Mouse (Mus musculus) forebrain, embryonic 13.5 days (tissue): ENCODE results near the gene Ldlr. TPM values are rescaled to one million over a fixed set of nuclear protein-coding genes. Genes with fewer than 3 reads are reported as not detected.
"Not testable (repeated sequence)": the region's sequence is repeated elsewhere in the genome, so short reads cannot be mapped to it uniquely, and the experiment has no call there.

Source experiments
- ATAC-seq: fragments of 200-750 bp; cut with Nextera tagmentation; 2 replicates; pipeline ENCODE4 v1.8.0; 2017
- H3K27ac ChIP-seq: fragments of 300-500 bp; sonication (generic); 2 replicates; pipeline ENCODE4 v1.5.1; 2015; ENCODE audit warnings: inconsistent platforms, mild to moderate bottlenecking, moderate library complexity
- H3K27me3 ChIP-seq: fragments of 300-500 bp; sonication (generic); 2 replicates; pipeline ENCODE4 v1.6.1; 2015; ENCODE audit warnings: mild to moderate bottlenecking, inconsistent platforms
- H3K36me3 ChIP-seq: fragments of 300-500 bp; sonication (generic); 2 replicates; pipeline ENCODE4 v1.6.1; 2015; ENCODE audit warnings: mild to moderate bottlenecking, inconsistent platforms; ENCODE audit not compliant: poor library complexity, severe bottlenecking
- H3K4me1 ChIP-seq: fragments of 300-500 bp; sonication (generic); 2 replicates; pipeline ENCODE4 v1.6.1; 2015; ENCODE audit warnings: inconsistent platforms
- H3K4me2 ChIP-seq: fragments of 300-500 bp; sonication (generic); 2 replicates; pipeline ENCODE4 v1.6.1; 2015; ENCODE audit warnings: inconsistent platforms, mild to moderate bottlenecking, moderate library complexity
- H3K4me3 ChIP-seq: fragments of 300-500 bp; sonication (generic); 2 replicates; pipeline ENCODE4 v1.5.1; 2015; ENCODE audit warnings: mild to moderate bottlenecking, inconsistent platforms
- H3K9ac ChIP-seq: fragments of 300-500 bp; sonication (generic); 2 replicates; pipeline ENCODE4 v1.6.1; 2015; ENCODE audit warnings: mild to moderate bottlenecking, inconsistent platforms
- H3K9me3 ChIP-seq: fragments of 300-500 bp; sonication (generic); replicated peaks from 2 replicates; pipeline ENCODE4 v1.6.1; 2016; ENCODE audit warnings: inconsistent platforms
- WGBS: fragments of 180-500 bp; shearing (Covaris S2); methylation state at CpG from one replicate; pipeline ENCODE4 v1.1.7; 2015; 5-methylcytosine and 5-hydroxymethylcytosine counted together
- polyA plus RNA-seq: library from polyadenylated mRNA; unstranded; fragments of >200 nt; fragmentation: Nextera tagmentation; extraction: Ambion mirVana; gene quantifications from 2 replicates; pipeline ENCODE4 v1.2.1, GENCODE M21; 2015

Gene Ldlr
- polyA plus RNA-seq, 1 experiment from 2014 or later, result 21.2 TPM

GRCm38 (mm10) chr9:21699280-21699679 lies 24.0 kb upstream of the Ldlr start:
- 88% methylated on average over 6 of the region's 6 CpGs for WGBS
- not testable (repeated sequence) for H3K27ac ChIP-seq, H3K4me2 ChIP-seq, H3K4me1 ChIP-seq, H3K4me3 ChIP-seq, H3K9me3 ChIP-seq, H3K9ac ChIP-seq, H3K27me3 ChIP-seq, ATAC-seq
- peaks cover 95% of the 10 kb centered on the region for H3K36me3 ChIP-seq

DNA sequence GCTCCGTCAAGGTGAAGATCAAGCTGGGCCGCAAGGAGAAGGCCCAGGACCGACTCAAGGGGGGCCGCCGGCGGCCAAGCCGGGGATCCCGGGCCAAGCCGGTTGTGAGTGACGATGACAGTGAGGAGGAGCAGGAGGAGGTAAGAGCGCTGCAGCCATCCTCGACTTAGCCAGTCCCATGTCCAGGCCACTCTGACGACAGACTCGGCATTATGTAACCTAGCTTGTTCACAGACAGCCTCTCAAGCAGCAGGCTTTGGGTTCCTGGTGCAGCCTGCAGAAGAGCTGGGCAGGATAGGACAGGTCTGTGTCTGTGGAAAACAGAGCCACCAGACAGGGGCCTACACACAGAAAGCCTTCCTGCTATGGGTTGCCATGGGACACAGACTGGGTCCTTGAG lies 22.2 kb upstream of the Ldlr start:
- Histone ChIP-seq H3K9me3 (no peaks in the 10 kb centered on the region), H3K9ac (no peak overlapping the region), H3K4me3 (no peak overlapping the region), H3K36me3 (peaks cover 96% of the 10 kb centered on the region), H3K27ac (no peak overlapping the region), H3K4me2 (no peak overlapping the region), H3K4me1 (no peaks in the 10 kb centered on the region), H3K27me3 (no peaks in the 10 kb centered on the region)
- 94% methylated on average over 14 of the region's 14 CpGs for WGBS
- no peak for ATAC-seq

DNA sequence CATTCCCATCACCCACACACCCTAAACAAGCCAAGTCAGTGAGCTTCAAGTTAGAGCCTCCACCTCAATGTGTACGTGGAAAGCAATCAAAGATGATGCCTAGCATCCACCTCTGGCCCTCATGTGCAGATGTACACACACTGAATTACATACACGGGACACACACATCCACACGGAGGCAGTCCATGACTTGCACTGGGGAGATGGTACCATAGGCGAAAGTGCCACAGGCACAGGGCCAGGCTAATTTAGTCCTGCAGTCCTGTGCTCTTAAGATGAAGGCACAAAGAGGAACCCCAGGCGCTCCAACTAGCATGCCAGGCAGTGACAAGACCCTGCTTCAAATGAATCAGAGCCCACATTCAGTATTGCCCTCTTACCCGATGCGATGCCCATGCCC lies 19.8 kb upstream of the Ldlr start:
- Histone ChIP-seq H3K9me3 (no peaks in the 10 kb centered on the region), H3K27me3 (no peaks in the 10 kb centered on the region), H3K9ac (no peak overlapping the region), H3K27ac (no peak overlapping the region), H3K4me2 (no peak overlapping the region), H3K4me1 (no peaks in the 10 kb centered on the region), H3K4me3 (no peak overlapping the region), H3K36me3 (peaks cover 100% of the 10 kb centered on the region)
- ATAC-seq, result no peak
- WGBS, result 93% methylated on average over 7 of the region's 7 CpGs

DNA sequence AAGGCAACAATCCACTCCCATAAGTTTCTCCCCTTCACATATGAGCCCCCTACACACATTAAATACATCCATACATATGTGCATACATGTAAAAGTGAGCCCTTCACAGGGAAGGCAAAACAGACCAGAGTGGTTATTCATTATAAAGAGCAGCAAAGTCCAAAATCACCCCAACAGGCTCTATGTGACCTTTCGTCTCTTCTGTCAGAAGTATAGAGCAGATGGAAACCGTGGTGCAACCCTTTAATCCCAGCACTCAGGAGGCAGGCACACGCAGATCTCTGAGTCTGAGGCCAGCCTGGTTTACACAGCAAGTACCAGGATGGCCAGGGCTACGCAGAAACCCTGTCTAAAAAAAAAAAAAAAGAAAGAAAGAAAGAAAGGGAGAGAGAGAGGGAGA lies 17.2 kb upstream of the Ldlr start:
- no peak for ATAC-seq
- Histone ChIP-seq H3K27ac (no peak overlapping the region), H3K27me3 (no peaks in the 10 kb centered on the region), H3K36me3 (peaks cover 86% of the 10 kb centered on the region), H3K9me3 (no peaks in the 10 kb centered on the region), H3K4me3 (no peak overlapping the region), H3K9ac (no peak overlapping the region), H3K4me2 (no peak overlapping the region), H3K4me1 (no peaks in the 10 kb centered on the region)
- 92% methylated on average over 4 of the region's 4 CpGs for WGBS

DNA sequence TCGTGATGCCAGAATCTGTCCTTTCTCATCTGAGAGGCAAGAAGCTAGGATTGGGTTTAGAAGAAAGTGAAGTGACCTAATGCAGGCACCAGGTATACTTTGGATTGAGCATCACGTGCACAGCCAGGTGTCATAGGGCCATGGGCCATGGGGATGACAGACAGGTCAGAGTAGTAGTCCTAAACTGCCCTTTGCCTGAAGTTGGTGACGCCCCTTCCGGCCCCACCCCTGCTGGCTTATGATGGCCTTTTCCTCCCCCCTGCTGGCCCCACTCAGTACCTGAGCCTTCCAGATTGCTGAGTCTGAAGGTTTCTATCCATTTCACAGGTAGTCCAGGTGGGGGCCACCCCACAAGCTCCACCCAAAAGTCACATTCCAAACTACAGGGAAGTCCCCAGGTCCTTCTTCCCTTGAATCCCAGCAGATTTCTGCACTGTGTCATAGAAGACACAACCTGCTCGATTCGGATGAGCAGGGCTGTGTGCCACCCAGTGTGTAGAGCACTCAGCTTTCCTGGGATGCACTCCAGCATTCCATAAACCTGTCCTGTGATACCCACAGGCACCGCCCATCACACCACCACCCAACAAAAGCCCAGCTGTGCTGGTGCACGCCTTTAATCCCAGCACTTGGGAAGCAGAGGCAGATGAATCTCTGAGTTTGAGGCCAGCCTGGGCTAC lies 16.6 kb upstream of the Ldlr start:
- Histone ChIP-seq H3K27ac (no peak overlapping the region), H3K4me1 (no peaks in the 10 kb centered on the region), H3K4me2 (no peak overlapping the region), H3K36me3 (peaks cover 80% of the 10 kb centered on the region), H3K27me3 (no peaks in the 10 kb centered on the region), H3K4me3 (no peak overlapping the region), H3K9ac (no peak overlapping the region), H3K9me3 (no peaks in the 10 kb centered on the region)
- peak; percentile 48; the same call in 1 of the 2 replicates for ATAC-seq
- 89% methylated on average over 8 of the region's 8 CpGs for WGBS

- WGBS, result 97% methylated on average over 3 of the region's 3 CpGs
- H3K36me3 ChIP-seq, result peaks cover 61% of the 10 kb centered on the region
- no peaks in the 10 kb centered on the region for H3K9me3 ChIP-seq
- no peak for ATAC-seq
- H3K27me3 ChIP-seq, result no peaks in the 10 kb centered on the region
- no peak overlapping the region for H3K4me2 ChIP-seq
- H3K4me3 ChIP-seq, result no peak overlapping the region
- H3K4me1 ChIP-seq, result no peaks in the 10 kb centered on the region
- no peak overlapping the region for H3K9ac ChIP-seq
- H3K27ac ChIP-seq, result no peak overlapping the region
Observed at GRCm38 (mm10) chr9:21709340-21709739, 13.9 kb upstream of the Ldlr start.

DNA sequence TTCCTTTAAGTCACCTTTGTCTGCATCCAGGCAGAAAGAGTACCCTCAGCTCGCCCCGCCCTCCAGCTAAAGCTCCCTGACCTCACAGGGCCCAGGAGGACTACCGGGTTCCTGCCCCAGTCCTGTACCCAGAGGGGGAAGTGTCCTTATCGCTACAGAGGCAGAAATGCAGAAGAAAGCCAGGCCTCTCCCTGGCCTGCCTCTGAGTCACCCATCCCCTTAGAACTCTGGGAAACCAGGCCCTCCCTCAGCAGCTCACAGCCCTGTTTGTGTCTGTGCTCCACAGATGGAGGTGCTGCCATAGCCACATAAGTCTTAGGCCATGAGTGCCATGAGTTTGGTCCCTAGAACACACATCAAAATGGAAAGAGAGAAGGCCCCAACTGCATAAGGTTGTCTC lies 8.0 kb upstream of the Ldlr start:
- H3K4me2 ChIP-seq, result no peak overlapping the region
- no peaks in the 10 kb centered on the region for H3K9me3 ChIP-seq
- no peak overlapping the region for H3K27ac ChIP-seq
- no peak overlapping the region for H3K4me3 ChIP-seq
- no peaks in the 10 kb centered on the region for H3K4me1 ChIP-seq
- H3K9ac ChIP-seq, result no peak overlapping the region
- ATAC-seq, result no peak
- peaks cover 7% of the 10 kb centered on the region; the same call in 1 of the 2 replicates for H3K36me3 ChIP-seq
- WGBS, result 77% methylated on average over 4 of the region's 4 CpGs
- no peaks in the 10 kb centered on the region for H3K27me3 ChIP-seq

GRCm38 (mm10) chr9:21717015-21717414 lies 6.3 kb upstream of the Ldlr start:
- Histone ChIP-seq H3K9me3 (no peaks in the 10 kb centered on the region), H3K4me1 (no peaks in the 10 kb centered on the region), H3K27me3 (no peaks in the 10 kb centered on the region), H3K9ac (no peak overlapping the region), H3K4me3 (no peak overlapping the region), H3K4me2 (no peak overlapping the region), H3K36me3 (peaks cover 7% of the 10 kb centered on the region; the same call in 1 of the 2 replicates), H3K27ac (no peak overlapping the region)
- WGBS, result 87% methylated on average over 2 of the region's 2 CpGs
- no peak for ATAC-seq

DNA sequence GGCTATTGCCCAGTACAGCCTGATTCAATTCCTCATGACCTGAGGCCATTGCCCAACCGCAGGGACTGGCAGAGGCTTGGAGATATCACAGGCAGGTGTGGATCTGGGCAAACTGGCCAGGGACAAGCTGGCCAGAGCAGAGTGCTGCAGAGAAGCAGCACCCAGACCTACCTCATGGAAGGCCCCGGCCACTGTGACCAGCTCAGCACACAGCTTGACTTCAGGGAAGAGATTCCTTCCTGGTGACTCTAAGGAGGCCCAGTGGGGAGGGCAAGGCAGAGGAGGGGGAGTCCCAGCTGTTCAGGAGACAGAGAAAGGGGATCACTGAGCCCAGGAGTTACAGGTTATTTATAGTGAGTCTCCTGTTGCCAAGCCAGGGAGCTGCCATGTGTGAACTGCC lies 2.2 kb upstream of the Ldlr start:
- 70% methylated on average over 2 of the region's 2 CpGs for WGBS
- 0 out of 2 replicates have a peak, but pooled peaks cover 3% of the 10 kb centered on the region for H3K36me3 ChIP-seq
- H3K27ac ChIP-seq, result no peak overlapping the region
- no peak overlapping the region for H3K4me2 ChIP-seq
- H3K27me3 ChIP-seq, result no peaks in the 10 kb centered on the region
- H3K4me3 ChIP-seq, result no peak overlapping the region
- peaks cover 23% of the 10 kb centered on the region for H3K4me1 ChIP-seq
- no peaks in the 10 kb centered on the region for H3K9me3 ChIP-seq
- H3K9ac ChIP-seq, result no peak overlapping the region
- no peak for ATAC-seq

GRCm38 (mm10) chr9:21724147-21724536 lies 859 bp downstream of the Ldlr start:
- peak overlapping the region; percentile 80 for H3K4me2 ChIP-seq
- peak; percentile 97 for ATAC-seq
- WGBS, result 0% methylated on average over 18 of the region's 18 CpGs

DNA sequence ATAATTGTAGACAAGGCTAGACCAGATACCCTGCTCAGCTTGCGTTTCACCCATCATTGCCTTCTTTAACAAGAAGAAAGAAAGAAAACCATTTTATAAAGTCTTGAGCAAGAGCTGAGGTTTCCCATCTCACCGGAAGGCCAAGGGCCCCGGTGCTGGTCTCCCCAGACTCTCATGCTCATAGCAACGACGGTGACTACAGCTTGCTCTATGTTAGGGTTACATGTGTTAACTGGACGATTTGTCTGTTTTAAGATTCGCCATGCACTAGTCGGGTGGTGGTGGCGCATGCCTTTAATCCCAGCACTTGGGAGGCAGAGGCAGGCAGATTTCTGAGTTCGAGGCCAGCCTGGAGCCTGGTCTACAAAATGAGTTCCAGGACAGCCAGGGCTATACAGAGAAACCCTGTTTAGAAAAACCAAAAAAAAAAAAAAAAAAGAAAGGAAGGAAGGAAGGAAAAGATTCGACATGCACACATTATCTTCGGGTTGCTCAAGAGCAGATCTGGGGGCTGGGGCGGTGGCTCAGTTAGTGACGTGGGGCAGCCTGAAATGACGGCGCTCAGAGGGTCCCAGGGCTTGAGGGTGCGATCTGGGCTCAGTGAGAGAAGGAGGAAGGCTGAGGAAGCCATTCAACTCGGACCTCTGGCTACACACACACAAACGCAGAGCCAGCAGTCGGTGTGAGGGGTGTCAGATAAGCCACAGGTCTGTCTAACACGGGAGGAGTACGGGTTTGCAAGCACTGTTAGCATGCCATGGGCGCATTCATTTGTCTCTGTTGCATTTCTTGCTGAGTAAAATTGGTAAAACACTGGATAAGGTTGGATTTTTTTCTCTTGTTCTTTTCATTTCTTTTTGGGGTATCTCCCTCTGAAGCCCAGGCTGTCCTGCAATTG lies 2.2 kb downstream of the Ldlr start:
- Histone ChIP-seq H3K4me2 (peak overlapping the region; percentile 80), H3K4me1 (peaks cover 31% of the 10 kb centered on the region), H3K9me3 (no peaks in the 10 kb centered on the region), H3K27me3 (no peaks in the 10 kb centered on the region), H3K27ac (peak overlapping the region; percentile 70; the same call in 1 of the 2 replicates), H3K9ac (peak overlapping the region; percentile 28), H3K4me3 (peak overlapping the region; percentile 70), H3K36me3 (peaks cover 28% of the 10 kb centered on the region)
- WGBS, result 85% methylated on average over 23 of the region's 23 CpGs
- no peak for ATAC-seq

More at GRCm38 (mm10) chr9:21724147-21724536, 859 bp downstream of the Ldlr start:
- H3K4me3 ChIP-seq, result peak overlapping the region; percentile 70
- H3K9ac ChIP-seq, result peak overlapping the region; percentile 81
- no peaks in the 10 kb centered on the region for H3K27me3 ChIP-seq
- H3K36me3 ChIP-seq, result peaks cover 18% of the 10 kb centered on the region; the same call in 1 of the 2 replicates
- peak overlapping the region; percentile 94 for H3K27ac ChIP-seq
- no peaks in the 10 kb centered on the region for H3K9me3 ChIP-seq
- H3K4me1 ChIP-seq, result peaks cover 31% of the 10 kb centered on the region
